Mouse (Mus musculus): ENCODE measurements at regions not wholly inside any gene's neighbourhood (a gene's known extent, or its start where the extent isn't known, plus 50 kb on each side); places are given as distances from the start of the nearest gene placed in this dataset.

GRCm38 (mm10) chr9:71027626-71028025 is 75.6 kb upstream of the Lipc start:
- TF ChIP-seq POLR2A (IDR thresholded peaks at IDR 0.05; ENCODE audit: extremely low read depth, insufficient read depth, low read length) (no peak), CTCF (IDR thresholded peaks at IDR 0.05; ENCODE audit: extremely low read depth, insufficient read depth, low read length) (no peak)

All from cortical plate, adult 2 months (tissue).